Mouse (Mus musculus) forebrain, embryonic 16.5 days (tissue): ENCODE results near the gene Tarsl2. TPM values are rescaled to one million over a fixed set of nuclear protein-coding genes. Genes with fewer than 3 reads are reported as not detected.

Experiments used
- polyA plus RNA-seq: library from polyadenylated mRNA; unstranded; fragments of >200 nt; fragmentation: Nextera tagmentation; extraction: Ambion mirVana; gene quantifications from 2 replicates; pipeline ENCODE4 v1.2.1, GENCODE M21; 2015

The Tarsl2 gene
- polyA plus RNA-seq, 1 experiment from 2014 or later: 14.6 TPM

Other genes starting within 250 kb of the Tarsl2 start
- gene Tjp1, start 117.1 kb upstream of the Tarsl2 start, polyA plus RNA-seq: 21.9 and 24.2 TPM in 2 replicates
- gene Tm2d3, start 46.3 kb downstream of the Tarsl2 start, polyA plus RNA-seq: 80.9 and 86.9 TPM in 2 replicates
- 0.71 and 0.90 TPM in 2 replicates for gene Pcsk6, start 216.8 kb downstream of the Tarsl2 start, polyA plus RNA-seq